Mouse (Mus musculus) embryonic facial prominence, embryonic 12.5 days (tissue): Measurements from ENCODE around the gene Lrmda. TPM values are rescaled to one million over a fixed set of nuclear protein-coding genes. Genes with fewer than 3 reads are reported as not detected.

Experiments used
- ATAC-seq: fragments of 200-750 bp; cut with Nextera tagmentation; 2 replicates; pipeline ENCODE4 v1.8.0; 2017; ENCODE audit not compliant: insufficient number of reproducible peaks, insufficient read depth, low FRiP score, low TSS enrichment
- H3K27ac ChIP-seq: fragments of 300-500 bp; sonication (generic); 2 replicates; pipeline ENCODE4 v1.5.1; 2016; ENCODE audit warnings: mild to moderate bottlenecking
- H3K27me3 ChIP-seq: fragments of 300-500 bp; sonication (generic); 2 replicates; pipeline ENCODE4 v1.6.1; 2016; ENCODE audit warnings: mild to moderate bottlenecking, moderate library complexity
- H3K36me3 ChIP-seq: fragments of 300-500 bp; sonication (generic); 2 replicates; pipeline ENCODE4 v1.6.1; 2016; ENCODE audit warnings: mild to moderate bottlenecking
- H3K4me1 ChIP-seq: fragments of 300-500 bp; sonication (generic); 2 replicates; pipeline ENCODE4 v1.6.1; 2016
- H3K4me2 ChIP-seq: fragments of 300-500 bp; sonication (generic); replicated peaks from 2 replicates; pipeline ENCODE4 v1.6.1; 2016; ENCODE audit warnings: mild to moderate bottlenecking, moderate library complexity
- H3K4me3 ChIP-seq: fragments of 300-500 bp; sonication (generic); 2 replicates; pipeline ENCODE4 v1.5.1; 2016; ENCODE audit warnings: mild to moderate bottlenecking
- H3K9ac ChIP-seq: fragments of 300-500 bp; sonication (generic); 2 replicates; pipeline ENCODE4 v1.6.1; 2016; ENCODE audit warnings: mild to moderate bottlenecking, moderate library complexity
- H3K9me3 ChIP-seq: fragments of 300-500 bp; sonication (generic); 2 replicates; pipeline ENCODE4 v1.6.1; 2016; ENCODE audit warnings: mild to moderate bottlenecking, moderate library complexity
- WGBS: fragments of 180-500 bp; shearing (Covaris S2); methylation state at CpG from one replicate; pipeline ENCODE4 v1.1.7; 2016; 5-methylcytosine and 5-hydroxymethylcytosine counted together
- polyA plus RNA-seq: library from polyadenylated mRNA; unstranded; fragments of >200 nt; fragmentation: Nextera tagmentation; extraction: Ambion mirVana; gene quantifications from 2 replicates; pipeline ENCODE4 v1.2.1, GENCODE M21; 2016

Lrmda gene
- polyA plus RNA-seq, 1 experiment from 2014 or later = 0.28 TPM

DNA sequence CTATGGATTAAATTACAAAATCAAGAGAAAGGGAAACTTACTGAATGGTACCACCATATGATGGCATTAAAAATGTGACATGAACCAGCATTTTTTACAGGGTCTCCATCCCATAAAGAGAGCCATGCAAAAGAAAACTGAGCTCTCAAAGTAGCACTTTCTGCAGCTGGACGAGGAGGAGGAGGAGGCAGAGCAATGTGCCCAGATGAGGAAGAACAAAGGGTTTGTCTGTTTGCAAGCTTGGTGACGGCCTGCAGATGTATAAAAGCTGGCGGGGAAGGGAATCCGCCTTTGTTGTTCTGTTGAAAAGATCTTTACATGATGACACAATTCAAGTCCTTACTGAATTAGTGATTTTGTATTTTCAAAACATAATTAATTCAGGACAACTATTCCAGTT lies 841.1 kb downstream of the Lrmda start:
- Histone ChIP-seq H3K27ac (no peak overlapping the region), H3K9me3 (no peaks in the 10 kb centered on the region)
- no peak for ATAC-seq

DNA sequence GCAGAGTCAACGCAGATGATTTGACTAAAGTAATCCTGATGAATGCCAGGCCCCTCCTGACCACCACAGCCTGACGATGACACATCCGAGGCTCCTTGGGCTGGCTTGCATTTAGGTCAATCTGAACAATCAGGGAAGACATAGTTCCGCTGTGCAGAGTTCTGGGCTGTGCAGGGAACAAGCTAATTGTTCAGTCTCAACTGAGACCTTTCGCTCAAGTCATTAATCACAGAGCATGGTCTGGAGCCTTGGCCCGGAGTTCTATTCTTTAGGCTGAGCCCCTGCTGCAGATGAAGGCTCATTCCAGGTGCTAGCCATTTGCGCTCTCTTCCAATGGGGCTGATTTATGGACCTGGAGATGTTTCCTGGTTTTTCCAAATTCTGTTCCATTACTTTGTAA lies 844.6 kb downstream of the Lrmda start:
- no peak for ATAC-seq

More for the DNA sequence above, 841.1 kb downstream of the Lrmda start:
- no peaks in the 10 kb centered on the region for H3K4me1 ChIP-seq
- WGBS = 40% methylated on average over 4 of the region's 4 CpGs
- H3K36me3 ChIP-seq = no peaks in the 10 kb centered on the region
- no peaks in the 10 kb centered on the region for H3K27me3 ChIP-seq
- no peak overlapping the region for H3K9ac ChIP-seq
- H3K4me3 ChIP-seq = no peak overlapping the region
- no peak overlapping the region for H3K4me2 ChIP-seq

DNA sequence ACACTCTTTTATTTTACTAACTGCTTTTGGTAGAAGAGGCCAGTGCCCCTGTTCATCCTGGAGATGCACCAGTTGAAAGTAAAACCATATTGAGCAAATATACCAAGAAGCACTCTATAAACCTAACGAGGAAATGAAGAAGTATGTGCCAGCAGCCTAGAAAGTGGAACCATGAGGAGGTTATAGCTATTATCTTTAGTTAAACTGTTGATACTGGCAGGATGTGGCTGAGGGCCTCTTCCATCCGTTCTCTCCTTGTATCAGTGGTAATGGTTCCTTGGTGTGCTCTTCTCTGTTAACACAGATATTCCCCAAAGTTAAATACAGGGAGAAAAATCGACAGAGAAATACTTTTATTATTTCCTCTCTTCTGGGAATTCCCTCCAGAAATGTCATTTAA lies 855.1 kb downstream of the Lrmda start:
- ATAC-seq = no peak
- Histone ChIP-seq H3K9me3 (no peaks in the 10 kb centered on the region), H3K4me2 (no peak overlapping the region), H3K4me1 (no peaks in the 10 kb centered on the region), H3K27me3 (no peaks in the 10 kb centered on the region), H3K27ac (no peak overlapping the region), H3K4me3 (no peak overlapping the region), H3K36me3 (no peaks in the 10 kb centered on the region), H3K9ac (no peak overlapping the region)
- 72% methylated on average over 3 of the region's 3 CpGs for WGBS

More for the DNA sequence above, 844.6 kb downstream of the Lrmda start:
- H3K27me3 ChIP-seq = no peaks in the 10 kb centered on the region
- no peak overlapping the region for H3K9ac ChIP-seq
- H3K9me3 ChIP-seq = no peaks in the 10 kb centered on the region
- no peak overlapping the region for H3K4me2 ChIP-seq
- no peaks in the 10 kb centered on the region for H3K36me3 ChIP-seq
- no peaks in the 10 kb centered on the region for H3K4me1 ChIP-seq
- H3K4me3 ChIP-seq = no peak overlapping the region
- 60% methylated on average over 7 of the region's 7 CpGs for WGBS
- H3K27ac ChIP-seq = no peak overlapping the region

DNA sequence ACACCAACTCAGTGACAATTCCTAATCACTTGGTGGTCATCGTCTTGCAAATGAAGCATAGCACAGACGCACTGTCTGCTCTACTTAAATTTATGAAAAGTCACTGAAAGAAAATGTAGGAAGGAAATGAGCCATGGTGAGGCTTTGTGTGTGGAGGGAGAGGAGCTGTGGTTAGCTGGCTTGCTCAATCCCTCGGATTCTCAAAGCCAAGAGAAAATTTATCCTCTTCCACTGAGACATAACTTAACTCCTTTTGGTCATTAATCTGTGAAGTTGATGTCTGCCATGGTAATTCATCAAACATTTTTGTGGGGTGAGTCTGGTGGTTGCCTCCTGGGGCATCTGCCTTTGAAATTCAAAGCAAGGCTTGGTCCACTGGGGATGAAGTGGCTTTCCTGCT lies 867.7 kb downstream of the Lrmda start:
- Histone ChIP-seq H3K36me3 (no peaks in the 10 kb centered on the region), H3K9me3 (no peaks in the 10 kb centered on the region), H3K4me2 (no peak overlapping the region), H3K4me1 (no peaks in the 10 kb centered on the region), H3K9ac (no peak overlapping the region), H3K27ac (no peak overlapping the region), H3K27me3 (no peaks in the 10 kb centered on the region), H3K4me3 (no peak overlapping the region)
- ATAC-seq = no peak
- WGBS = 75% methylated on average over 3 of the region's 3 CpGs

DNA sequence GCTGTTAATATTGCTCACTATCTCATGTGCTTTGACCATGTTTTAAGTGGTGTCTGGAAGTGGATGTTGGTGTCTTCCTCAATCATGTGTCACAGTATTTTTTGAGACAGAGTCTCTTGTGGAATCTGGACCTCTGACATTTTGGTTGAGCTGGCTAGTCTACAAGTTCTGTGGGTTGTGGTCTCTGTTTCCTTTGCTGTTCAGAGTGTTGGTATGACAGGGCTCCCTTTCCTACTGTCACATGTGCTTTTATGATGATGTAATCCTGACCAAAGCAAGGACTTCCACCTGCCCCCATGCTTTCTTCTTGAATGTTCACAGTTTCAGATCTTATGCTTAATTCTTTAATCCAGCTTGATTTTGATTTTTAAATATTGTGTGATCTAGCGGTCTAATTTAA lies 879.8 kb downstream of the Lrmda start:
- no peak for ATAC-seq
- WGBS = 94% methylated on average over 1 of the region's 1 CpGs
- no peaks in the 10 kb centered on the region for H3K36me3 ChIP-seq

GRCm38 (mm10) chr14:22902116-22902515 lies 882.6 kb downstream of the Lrmda start:
- H3K4me1 ChIP-seq = peaks cover 8% of the 10 kb centered on the region; the same call in 1 of the 2 replicates
- no peak overlapping the region for H3K4me2 ChIP-seq
- ATAC-seq = no peak
- no peaks in the 10 kb centered on the region for H3K9me3 ChIP-seq
- no peaks in the 10 kb centered on the region for H3K36me3 ChIP-seq
- H3K4me3 ChIP-seq = no peak overlapping the region
- H3K27ac ChIP-seq = no peak overlapping the region
- no peak overlapping the region for H3K9ac ChIP-seq
- WGBS = 88% methylated on average over 1 of the region's 1 CpGs
- H3K27me3 ChIP-seq = no peaks in the 10 kb centered on the region

More for the DNA sequence above, 879.8 kb downstream of the Lrmda start:
- Histone ChIP-seq H3K4me1 (no peaks in the 10 kb centered on the region), H3K9me3 (no peaks in the 10 kb centered on the region), H3K27ac (no peak overlapping the region), H3K4me3 (no peak overlapping the region), H3K4me2 (no peak overlapping the region), H3K27me3 (no peaks in the 10 kb centered on the region), H3K9ac (no peak overlapping the region)

DNA sequence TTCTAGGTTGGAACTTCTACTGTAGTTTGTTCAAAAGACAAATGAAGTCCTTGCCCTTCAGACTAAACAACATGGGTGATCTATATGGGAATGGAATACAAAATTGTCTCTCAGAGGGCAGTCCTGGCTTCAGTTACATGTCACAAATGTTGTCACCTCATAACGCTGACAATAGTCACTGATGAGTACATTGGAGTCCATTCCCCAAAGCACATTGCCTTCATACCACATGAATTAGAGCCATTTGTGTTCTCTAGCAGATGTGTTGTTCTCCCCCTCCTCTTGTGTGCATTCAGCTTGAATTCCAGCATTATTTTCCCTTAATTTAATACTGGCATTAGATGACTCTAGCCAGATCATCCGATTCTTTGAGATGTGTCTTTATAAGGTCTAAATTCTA lies 883.4 kb downstream of the Lrmda start:
- Histone ChIP-seq H3K27me3 (no peaks in the 10 kb centered on the region), H3K4me2 (no peak overlapping the region), H3K27ac (no peak overlapping the region), H3K4me1 (peaks cover 14% of the 10 kb centered on the region), H3K9me3 (no peaks in the 10 kb centered on the region), H3K9ac (no peak overlapping the region), H3K36me3 (no peaks in the 10 kb centered on the region), H3K4me3 (no peak overlapping the region)
- no peak for ATAC-seq
- WGBS = 88% methylated on average over 2 of the region's 2 CpGs

- Histone ChIP-seq H3K27ac (peak overlapping the region; percentile 27), H3K4me3 (no peak overlapping the region), H3K9ac (no peak overlapping the region), H3K27me3 (no peaks in the 10 kb centered on the region), H3K4me1 (peaks cover 18% of the 10 kb centered on the region), H3K4me2 (no peak overlapping the region), H3K9me3 (no peaks in the 10 kb centered on the region), H3K36me3 (no peaks in the 10 kb centered on the region)
- WGBS = 75% methylated on average over 7 of the region's 7 CpGs
- no peak for ATAC-seq
Observed at GRCm38 (mm10) chr14:22905741-22906667, 886.5 kb downstream of the Lrmda start.

DNA sequence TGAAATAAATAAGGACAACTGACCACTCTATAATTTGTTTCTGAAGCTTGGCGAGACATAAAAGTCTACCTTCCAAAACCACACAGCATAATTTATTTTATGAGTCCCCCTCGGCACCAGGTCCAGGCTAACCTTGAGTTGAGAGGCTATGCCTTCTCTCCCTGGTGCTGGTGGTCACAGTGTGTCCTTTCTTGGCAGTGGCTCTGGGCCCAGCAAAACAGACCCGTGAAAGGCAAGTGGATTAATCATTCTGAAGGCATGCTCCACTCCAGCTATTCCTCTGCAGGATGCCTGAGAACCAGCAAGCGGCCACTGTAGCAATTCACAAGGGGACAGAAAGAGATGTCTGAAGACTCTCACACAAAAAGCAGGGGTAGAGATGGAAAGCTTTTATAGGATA lies 887.2 kb downstream of the Lrmda start:
- H3K27me3 ChIP-seq = no peaks in the 10 kb centered on the region
- H3K9me3 ChIP-seq = no peaks in the 10 kb centered on the region
- H3K27ac ChIP-seq = peak overlapping the region; percentile 41
- WGBS = 66% methylated on average over 4 of the region's 4 CpGs
- peaks cover 18% of the 10 kb centered on the region for H3K4me1 ChIP-seq
- ATAC-seq = no peak
- H3K36me3 ChIP-seq = no peaks in the 10 kb centered on the region
- no peak overlapping the region for H3K9ac ChIP-seq
- no peak overlapping the region for H3K4me3 ChIP-seq
- no peak overlapping the region for H3K4me2 ChIP-seq

DNA sequence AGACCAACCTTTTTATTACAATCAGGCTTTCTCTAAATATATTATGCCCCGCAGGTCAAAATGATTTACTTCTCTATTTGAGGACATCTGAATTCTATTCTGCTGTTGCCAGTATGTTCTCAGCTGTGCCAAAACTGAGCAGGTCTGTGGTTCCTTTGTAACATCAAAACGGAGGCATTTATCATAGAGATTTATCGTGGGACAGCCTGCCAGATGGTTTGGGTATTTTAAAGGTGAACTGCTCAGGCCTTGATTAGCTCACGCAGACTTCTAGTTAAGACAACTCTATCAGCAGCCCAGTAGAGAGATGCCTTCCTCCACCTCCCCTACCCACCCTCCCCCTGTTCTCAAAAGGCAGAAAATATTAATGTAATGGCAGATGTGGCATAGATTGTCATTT lies 887.7 kb downstream of the Lrmda start:
- Histone ChIP-seq H3K4me1 (peaks cover 18% of the 10 kb centered on the region), H3K27ac (peak overlapping the region; percentile 14; the same call in 1 of the 2 replicates), H3K9ac (no peak overlapping the region), H3K9me3 (no peaks in the 10 kb centered on the region), H3K4me2 (no peak overlapping the region), H3K27me3 (no peaks in the 10 kb centered on the region), H3K36me3 (no peaks in the 10 kb centered on the region), H3K4me3 (no peak overlapping the region)
- ATAC-seq = no peak
- WGBS = 36% methylated on average over 4 of the region's 4 CpGs

- H3K4me3 ChIP-seq = no peak overlapping the region
- no peaks in the 10 kb centered on the region for H3K9me3 ChIP-seq
- no peaks in the 10 kb centered on the region for H3K27me3 ChIP-seq
- no peaks in the 10 kb centered on the region for H3K36me3 ChIP-seq
- H3K9ac ChIP-seq = no peak overlapping the region
- 33% methylated on average over 2 of the region's 2 CpGs for WGBS
- no peak overlapping the region for H3K4me2 ChIP-seq
- H3K27ac ChIP-seq = 0 out of 2 replicates have a peak overlapping the region, but pooled peaks have one; percentile 24
- peak; percentile 83 for ATAC-seq
- peaks cover 18% of the 10 kb centered on the region for H3K4me1 ChIP-seq
Observed at GRCm38 (mm10) chr14:22908006-22908405, 888.5 kb downstream of the Lrmda start.

GRCm38 (mm10) chr14:22915463-22915862 lies 896.0 kb downstream of the Lrmda start:
- ATAC-seq = no peak
- no peaks in the 10 kb centered on the region for H3K36me3 ChIP-seq
- no peaks in the 10 kb centered on the region for H3K4me1 ChIP-seq
- H3K4me2 ChIP-seq = no peak overlapping the region
- H3K9me3 ChIP-seq = no peaks in the 10 kb centered on the region
- no peak overlapping the region for H3K27ac ChIP-seq
- no peak overlapping the region for H3K4me3 ChIP-seq
- H3K27me3 ChIP-seq = no peaks in the 10 kb centered on the region
- 95% methylated on average over 3 of the region's 3 CpGs for WGBS
- no peak overlapping the region for H3K9ac ChIP-seq
